Mouse (Mus musculus) MEL (cell line): ENCODE measurements around the gene Cela1. TPM values are rescaled to one million over a fixed set of nuclear protein-coding genes. Genes with fewer than 3 reads are reported as not detected.

ENCODE experiments used
- DNase-seq: peaks from one replicate; pipeline ENCODE4 v3.0.0; 2011; ENCODE audit warnings: low read depth, low spot score
- H3K27ac ChIP-seq: 2 replicates; pipeline ENCODE4 v1.5.1; 2012; ENCODE audit warnings: low read depth, mild to moderate bottlenecking, control low read depth, low read length, moderate library complexity; ENCODE audit not compliant: control insufficient read depth
- H3K27me3 ChIP-seq, 2 experiments: fragments of 150-350 bp in 1 of 2; sonication (generic) in 1 of 2; 2 replicates each; pipeline ENCODE4 v1.6.1; 2012; ENCODE audit warnings: low read length in 2 of 2, mild to moderate bottlenecking in 2 of 2, improper control_type of control experiment in 1 of 2, moderate library complexity in 1 of 2; ENCODE audit not compliant: insufficient read depth in 2 of 2, control insufficient read depth in 1 of 2
- H3K36me3 ChIP-seq, 2 experiments: 2 replicates each; pipeline ENCODE4 v1.6.1; 2012 to 2014; ENCODE audit warnings: low read length in 2 of 2, improper control_type of control experiment in 1 of 2, inconsistent platforms in 1 of 2, mild to moderate bottlenecking in 1 of 2; ENCODE audit not compliant: insufficient read depth in 2 of 2, control insufficient read depth in 1 of 2
- H3K4me1 ChIP-seq, 2 experiments: fragments of 150-350 bp in 1 of 2; sonication (generic) in 1 of 2; 2 replicates each; pipeline ENCODE4 v1.6.1; 2012; ENCODE audit warnings: low read length in 2 of 2, improper control_type of control experiment in 1 of 2, mild to moderate bottlenecking in 1 of 2; ENCODE audit not compliant: insufficient read depth in 2 of 2, control insufficient read depth in 1 of 2
- H3K4me3 ChIP-seq, 2 experiments: fragments of 150-350 bp in 1 of 2; sonication (generic) in 1 of 2; 2 replicates each; pipeline ENCODE4 v1.5.1; 2012; ENCODE audit warnings: low read depth in 2 of 2, low read length in 2 of 2, mild to moderate bottlenecking in 2 of 2, moderate library complexity in 2 of 2, control low read depth in 1 of 2, improper control_type of control experiment in 1 of 2; ENCODE audit not compliant: control insufficient read depth in 1 of 2, insufficient read depth in 1 of 2
- H3K79me2 ChIP-seq: 2 replicates; pipeline ENCODE4 v1.6.1; 2012; ENCODE audit warnings: mild to moderate bottlenecking, low read length, moderate library complexity; ENCODE audit not compliant: control insufficient read depth, poor library complexity, insufficient read depth
- H3K9ac ChIP-seq: 2 replicates; pipeline ENCODE4 v1.6.1; 2012; ENCODE audit warnings: low read depth, mild to moderate bottlenecking, control low read depth, low read length, moderate library complexity; ENCODE audit not compliant: control insufficient read depth, poor library complexity, severe bottlenecking
- H3K9me3 ChIP-seq: fragments of 150-350 bp; sonication (generic); replicated peaks from 2 replicates; pipeline ENCODE4 v1.6.1; 2012; ENCODE audit warnings: mild to moderate bottlenecking, low read length, improper control_type of control experiment, moderate library complexity; ENCODE audit not compliant: insufficient read depth
- BHLHE40 ChIP-seq: IDR thresholded peaks from 2 replicates; pipeline ENCODE4 v1.6.1; 2012; ENCODE audit warnings: low read depth, mild to moderate bottlenecking, inconsistent platforms, low read length, improper control_type of control experiment, borderline replicate concordance
- CHD1 ChIP-seq: IDR thresholded peaks from 2 replicates; pipeline ENCODE4 v1.6.1; 2012; ENCODE audit warnings: low read depth, mild to moderate bottlenecking, inconsistent platforms, low read length, improper control_type of control experiment
- CHD2 ChIP-seq: IDR thresholded peaks from 2 replicates; pipeline ENCODE4 v1.6.1; 2011; ENCODE audit warnings: low read length, improper control_type of control experiment
- CTCF ChIP-seq, 3 experiments: IDR thresholded peaks in 2 of 3; conservative IDR thresholded peaks in 1 of 3; 2 replicates each; pipeline ENCODE4 v1.5.1; 2011 to 2012; ENCODE audit warnings: low read length in 3 of 3, low read depth in 2 of 3, mild to moderate bottlenecking in 2 of 3, improper control_type of control experiment in 1 of 3, inconsistent platforms in 1 of 3, mixed read lengths in 1 of 3, moderate library complexity in 1 of 3; ENCODE audit not compliant: control insufficient read depth in 1 of 3, insufficient read depth in 1 of 3, poor library complexity in 1 of 3, severe bottlenecking in 1 of 3
- E2F4 ChIP-seq: IDR thresholded peaks from 2 replicates; pipeline ENCODE4 v1.6.1; 2011; ENCODE audit warnings: low read depth, low read length, improper control_type of control experiment, borderline replicate concordance
- EP300 ChIP-seq, 2 experiments: IDR thresholded peaks; 2 replicates each; pipeline ENCODE4 v1.6.1; 2011; ENCODE audit warnings: improper control_type of control experiment in 2 of 2, low read length in 2 of 2, low read depth in 1 of 2, mild to moderate bottlenecking in 1 of 2
- ETS1 ChIP-seq: IDR thresholded peaks from 2 replicates; pipeline ENCODE4 v1.6.1; 2012; ENCODE audit warnings: low read depth, mild to moderate bottlenecking, inconsistent platforms, low read length, improper control_type of control experiment, moderate library complexity
- GABPA ChIP-seq: IDR thresholded peaks from 2 replicates; pipeline ENCODE4 v1.6.1; 2012; ENCODE audit warnings: low read depth, mild to moderate bottlenecking, inconsistent platforms, low read length, improper control_type of control experiment, moderate library complexity
- HCFC1 ChIP-seq: IDR thresholded peaks from 2 replicates; pipeline ENCODE4 v1.6.1; 2012; ENCODE audit warnings: low read depth, mild to moderate bottlenecking, inconsistent platforms, low read length, improper control_type of control experiment, moderate library complexity
- JUND ChIP-seq: IDR thresholded peaks from 2 replicates; pipeline ENCODE4 v1.6.1; 2011; ENCODE audit warnings: low read depth, mild to moderate bottlenecking, improper control_type of control experiment, low read length
- KAT2A ChIP-seq: conservative IDR thresholded peaks from 2 replicates; pipeline ENCODE4 v1.6.1; 2012; ENCODE audit warnings: low read depth, low read length, improper control_type of control experiment, inconsistent platforms
- MAFK ChIP-seq: IDR thresholded peaks from 2 replicates; pipeline ENCODE4 v1.6.1; 2011; ENCODE audit warnings: low read depth, mild to moderate bottlenecking, low read length, improper control_type of control experiment, borderline replicate concordance
- MAZ ChIP-seq: IDR thresholded peaks from 2 replicates; pipeline ENCODE4 v1.6.1; 2012; ENCODE audit warnings: low read depth, mild to moderate bottlenecking, inconsistent platforms, low read length, improper control_type of control experiment
- MEF2A ChIP-seq: IDR thresholded peaks from 2 replicates; pipeline ENCODE4 v1.6.1; 2014; ENCODE audit warnings: low read depth, mild to moderate bottlenecking, inconsistent platforms, low read length, improper control_type of control experiment; ENCODE audit not compliant: poor library complexity, insufficient replicate concordance, severe bottlenecking; ENCODE audit errors: extremely low read depth
- MXI1 ChIP-seq: IDR thresholded peaks from 2 replicates; pipeline ENCODE4 v1.6.1; 2011; ENCODE audit warnings: mild to moderate bottlenecking, low read depth, low read length, improper control_type of control experiment
- NELFE ChIP-seq: IDR thresholded peaks from 2 replicates; pipeline ENCODE4 v1.6.1; 2011; ENCODE audit warnings: low read depth, low read length, improper control_type of control experiment
- NRF1 ChIP-seq: IDR thresholded peaks from 2 replicates; pipeline ENCODE4 v1.6.1; 2014; ENCODE audit warnings: low read depth, mild to moderate bottlenecking, inconsistent platforms, low read length, improper control_type of control experiment, moderate library complexity; ENCODE audit not compliant: poor library complexity, insufficient read depth, severe bottlenecking
- POLR2AphosphoS5 ChIP-seq: IDR thresholded peaks from 2 replicates; pipeline ENCODE4 v1.6.1; 2012; ENCODE audit warnings: low read depth, borderline replicate concordance, mild to moderate bottlenecking, inconsistent platforms, low read length, moderate library complexity, mixed read lengths
- RAD21 ChIP-seq: IDR thresholded peaks from 2 replicates; pipeline ENCODE4 v1.6.1; 2011; ENCODE audit warnings: mild to moderate bottlenecking, low read depth, low read length, improper control_type of control experiment
- RCOR1 ChIP-seq: IDR thresholded peaks from 2 replicates; pipeline ENCODE4 v1.6.1; 2012; ENCODE audit warnings: low read depth, mild to moderate bottlenecking, inconsistent platforms, low read length, improper control_type of control experiment
- TAL1 ChIP-seq: IDR thresholded peaks from 2 replicates; pipeline ENCODE4 v1.6.1; 2012; ENCODE audit warnings: mild to moderate bottlenecking, inconsistent platforms, low read length, moderate library complexity, mixed read lengths
- TBP ChIP-seq: IDR thresholded peaks from 2 replicates; pipeline ENCODE4 v1.8.0; 2011; ENCODE audit warnings: low read depth, low read length, improper control_type of control experiment
- TCF12 ChIP-seq: IDR thresholded peaks from 2 replicates; pipeline ENCODE4 v1.6.1; 2014; ENCODE audit warnings: low read depth, mild to moderate bottlenecking, inconsistent platforms, low read length, improper control_type of control experiment, moderate library complexity
- USF1 ChIP-seq: IDR thresholded peaks from 2 replicates; pipeline ENCODE4 v1.6.1; 2014; ENCODE audit warnings: low read depth, mild to moderate bottlenecking, inconsistent platforms, low read length, improper control_type of control experiment, moderate library complexity
- USF2 ChIP-seq, 2 experiments: IDR thresholded peaks; 2 replicates each; pipeline ENCODE4 v1.6.1; 2011 to 2012; ENCODE audit warnings: improper control_type of control experiment in 2 of 2, low read length in 2 of 2, borderline replicate concordance in 1 of 2, inconsistent platforms in 1 of 2, low read depth in 1 of 2, mild to moderate bottlenecking in 1 of 2; ENCODE audit not compliant: insufficient read depth in 1 of 2
- ZC3H11A ChIP-seq: IDR thresholded peaks from 2 replicates; pipeline ENCODE4 v1.6.1; 2012; ENCODE audit warnings: low read depth, mild to moderate bottlenecking, inconsistent platforms, low read length, improper control_type of control experiment
- polyA plus RNA-seq, 2 experiments: library from polyadenylated mRNA; stranded (reverse) in 1 of 2; unstranded in 1 of 2; fragments of >175 nt in 1 of 2; fragments of >200 nt in 1 of 2; gene quantifications; 2 replicates each; pipeline versions ENCODE4 v1.2.1 to v1.2.4; 2012; ENCODE audit warnings: low replicate concordance in 2 of 2, low read depth in 1 of 2; ENCODE audit not compliant: insufficient read length in 2 of 2, insufficient read depth in 1 of 2, missing spikeins in 1 of 2
- total RNA-seq: library from RNA; depleted of rRNA; stranded (reverse); fragments of 300-350 nt; gene quantifications from 2 replicates; pipeline ENCODE4 v1.2.3, GENCODE M21; 2012

Gene Cela1
- total and polyA plus RNA-seq, 3 experiments: 51.4 to 60.3 TPM; not detected in 1

- Histone ChIP-seq H3K79me2 (no peaks in the 10 kb centered on the region), H3K9me3 (no peaks in the 10 kb centered on the region), H3K36me3 (peaks cover 0 to 26% of the 10 kb centered on the region in 2 experiments; a peak in 2 of 4 replicates), H3K27me3 (no peaks in the 10 kb centered on the region), H3K4me3 (peak overlapping the region in 1 of 2 experiments; percentile 20; a peak in 1 of 4 replicates), H3K27ac (peak overlapping the region; percentile 66), H3K9ac (peak overlapping the region; percentile 35; the same call in 1 of the 2 replicates), H3K4me1 (peaks cover 15 to 41% of the 10 kb centered on the region in 2 experiments)
- no peak for TF ChIP-seq POLR2AphosphoS5
- TF ChIP-seq CHD1: no peak
- TF ChIP-seq KAT2A: no peak
- 0 out of 6 replicates have a peak, but pooled peaks of 1 of the 3 experiments have one; percentile 2 for TF ChIP-seq CTCF (IDR thresholded peaks at IDR 0.05 in 2 of 3, conservative IDR thresholded peaks at IDR 0.05 in 1 of 3; ENCODE audit: control insufficient read depth in 1 of 3, insufficient read depth in 1 of 3, low read depth in 2 of 3, low read length in 3 of 3, poor library complexity in 1 of 3, severe bottlenecking in 1 of 3)
- TF ChIP-seq MAZ: no peak
- no peak for TF ChIP-seq MAFK
- peak; percentile 69 for TF ChIP-seq NRF1
- TF ChIP-seq RCOR1: no peak
- no peak for TF ChIP-seq TAL1
- no peak for TF ChIP-seq E2F4
- TF ChIP-seq BHLHE40: no peak
- TF ChIP-seq MEF2A: no peak
- no peak for TF ChIP-seq JUND
- DNase-seq: peak; percentile 40
Measured at GRCm38 (mm10) chr15:100701856-100702255, 14.1 kb upstream of the Cela1 start.

- H3K27me3 ChIP-seq: no peaks in the 10 kb centered on the region
- peaks cover 0 to 21% of the 10 kb centered on the region in 2 experiments; a peak in 2 of 4 replicates for H3K36me3 ChIP-seq
- no peaks in the 10 kb centered on the region for H3K79me2 ChIP-seq
- peak overlapping the region; percentile 28 for H3K9ac ChIP-seq
- no peak overlapping the region for H3K4me3 ChIP-seq
- H3K9me3 ChIP-seq: no peaks in the 10 kb centered on the region
- TF ChIP-seq EP300 (IDR thresholded peaks at IDR 0.05; ENCODE audit: low read depth in 1 of 2, low read length in 2 of 2): peak in 1 of 2 experiments; percentile 18; a peak in 1 of 4 replicates
- TF ChIP-seq CTCF (IDR thresholded peaks at IDR 0.05 in 2 of 3, conservative IDR thresholded peaks at IDR 0.05 in 1 of 3; ENCODE audit: control insufficient read depth in 1 of 3, insufficient read depth in 1 of 3, low read depth in 2 of 3, low read length in 3 of 3, poor library complexity in 1 of 3, severe bottlenecking in 1 of 3): no peak
- no peak for TF ChIP-seq CHD2
- TF ChIP-seq GABPA: no peak
- no peak for TF ChIP-seq RAD21
- TF ChIP-seq USF2 (IDR thresholded peaks at IDR 0.05; ENCODE audit: borderline replicate concordance in 1 of 2, insufficient read depth in 1 of 2, low read depth in 1 of 2, low read length in 2 of 2): no peak
- no peak for TF ChIP-seq TCF12
- TF ChIP-seq NELFE: no peak
- peak; percentile 62; the same call in 1 of the 2 replicates for TF ChIP-seq MXI1
- no peak for TF ChIP-seq ZC3H11A
- TF ChIP-seq TBP: no peak
- no peak for TF ChIP-seq HCFC1
- TF ChIP-seq ETS1: no peak
- no peak for TF ChIP-seq USF1
- peak overlapping the region; percentile 65 for H3K27ac ChIP-seq
- H3K4me1 ChIP-seq: peaks cover 10 to 33% of the 10 kb centered on the region in 2 experiments
- DNase-seq: peak; percentile 54
Measured at GRCm38 (mm10) chr15:100701108-100701507, 13.4 kb upstream of the Cela1 start.
